ENCODE assay signal across 8 mouse cellular contexts in the genomic region with DNA sequence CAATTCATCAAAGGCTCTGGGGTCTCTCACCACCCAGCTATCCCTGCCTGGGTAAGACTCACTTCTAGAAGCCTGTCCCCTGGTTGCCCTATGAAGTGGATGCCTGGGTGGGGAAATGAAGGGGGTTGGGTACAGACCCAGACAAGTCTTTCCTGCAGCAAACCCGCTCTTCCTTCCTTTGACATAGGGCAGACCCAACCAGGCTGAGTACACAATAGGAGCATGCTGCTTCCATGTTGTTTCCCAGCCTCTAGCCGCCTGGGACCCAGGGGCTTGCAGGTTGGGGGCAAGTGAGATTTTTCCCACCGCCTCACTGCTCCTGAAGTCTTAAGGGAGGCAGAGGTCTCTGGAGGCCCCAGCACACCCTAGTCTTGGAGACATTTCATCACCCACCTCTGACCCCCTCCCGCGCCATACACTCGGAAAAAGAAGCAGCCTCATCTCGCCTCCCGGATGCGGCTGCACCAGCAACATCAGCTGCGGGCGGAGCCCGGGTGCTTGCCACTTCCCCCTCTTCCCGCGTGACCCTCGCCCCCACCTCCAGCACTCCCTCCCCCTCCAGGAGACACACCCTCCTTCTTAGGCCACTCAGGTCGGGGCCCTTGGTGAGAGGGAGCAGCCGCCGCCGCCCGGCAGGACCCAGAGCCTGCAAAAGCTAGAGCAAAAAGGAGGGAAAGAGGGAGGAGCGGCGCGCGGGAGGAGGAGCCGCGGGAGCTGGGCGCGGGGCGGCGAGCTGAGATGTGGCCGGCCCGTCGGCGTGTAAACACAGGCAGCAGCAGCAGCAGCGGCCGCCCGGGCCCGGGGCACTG. TPM values are rescaled to one million over a fixed set of nuclear protein-coding genes. Genes with fewer than 3 reads are reported as not detected.
DNase-seq lines count a peak whose midpoint lies in the region; ATAC-seq and TF ChIP-seq lines count a peak whose summit lies in the region.

A gene (plus strand): TSS at position 746 of the 809 bp plus-strand sequence.

- no peak for TF ChIP-seq CTCF in CH12.LX (conservative IDR thresholded peaks at IDR 0.05 in 1 of 2, IDR thresholded peaks at IDR 0.05 in 1 of 2; ENCODE audit: low read depth in 2 of 2, low read length in 2 of 2)

- TF ChIP-seq RAD21 in CH12.LX (IDR thresholded peaks at IDR 0.05; ENCODE audit: low read depth, low read length): no peak

- peak; percentile 74 for DNase-seq in CH12.LX (ENCODE audit: extremely low read depth)
- peak; percentile 24 to 61 for DNase-seq in kidney, postnatal 25 days
- DNase-seq in neural tube, embryonic 11.5 days (ENCODE audit: low spot score): peak; percentile 73

- peak within 1 kb of the TSS; percentile 80 for H3K9ac ChIP-seq in CH12.LX (ENCODE audit: insufficient read depth, low read depth)
- H3K9ac ChIP-seq in forebrain, embryonic 12.5 days: peak within 1 kb of the TSS; percentile 65
- peak within 1 kb of the TSS; percentile 74 for H3K9ac ChIP-seq in heart, embryonic 16.5 days (ENCODE audit: low read length)
- peak within 1 kb of the TSS; percentile 33; the same call in 1 of the 2 replicates for H3K9ac ChIP-seq in liver, embryonic 16.5 days (ENCODE audit: low read depth, low read length)
- H3K9ac ChIP-seq in neural tube, embryonic 11.5 days (ENCODE audit: low read length): peak within 1 kb of the TSS; percentile 67
- H3K9ac ChIP-seq in stomach, embryonic 16.5 days (ENCODE audit: low read length): peak within 1 kb of the TSS; percentile 77

- H3K4me2 ChIP-seq in CH12.LX (ENCODE audit: insufficient read depth, low read depth, poor library complexity, severe bottlenecking): peak within 1 kb of the TSS; percentile 37
- peak within 1 kb of the TSS; percentile 53 for H3K4me2 ChIP-seq in forebrain, embryonic 12.5 days
- peak within 1 kb of the TSS; percentile 79 for H3K4me2 ChIP-seq in heart, embryonic 16.5 days (ENCODE audit: low read depth, low read length)
- peak within 1 kb of the TSS; percentile 18 for H3K4me2 ChIP-seq in liver, embryonic 16.5 days (ENCODE audit: low read depth, low read length)
- H3K4me2 ChIP-seq in neural tube, embryonic 11.5 days (ENCODE audit: low read depth): peak within 1 kb of the TSS; percentile 46
- H3K4me2 ChIP-seq in stomach, embryonic 16.5 days (ENCODE audit: low read depth, low read length): peak within 1 kb of the TSS; percentile 60

- peak; percentile 91 for ATAC-seq in forebrain, embryonic 12.5 days (ENCODE audit: low FRiP score)
- peak; percentile 78 for ATAC-seq in heart, embryonic 16.5 days (replicated peaks; ENCODE audit: extremely low read depth, insufficient read depth, low FRiP score)
- ATAC-seq in liver, embryonic 16.5 days (ENCODE audit: low read depth): peak; percentile 60
- peak; percentile 84 for ATAC-seq in neural tube, embryonic 11.5 days (ENCODE audit: insufficient read depth, low FRiP score, low TSS enrichment)
- ATAC-seq in stomach, embryonic 16.5 days (ENCODE audit: insufficient read depth, low FRiP score): peak; percentile 87

- no peaks in the 10 kb centered on the region for H3K9me3 ChIP-seq in CH12.LX (replicated peaks; ENCODE audit: low read length)
- no peaks in the 10 kb centered on the region for H3K9me3 ChIP-seq in forebrain, embryonic 12.5 days
- H3K9me3 ChIP-seq in heart, embryonic 16.5 days (replicated peaks; ENCODE audit: control insufficient read depth, low read length): no peaks in the 10 kb centered on the region
- H3K9me3 ChIP-seq in liver, embryonic 16.5 days (replicated peaks; ENCODE audit: control insufficient read depth, low read length): no peaks in the 10 kb centered on the region
- H3K9me3 ChIP-seq in neural tube, embryonic 11.5 days (ENCODE audit: control insufficient read depth, low read length): no peaks in the 10 kb centered on the region
- H3K9me3 ChIP-seq in stomach, embryonic 16.5 days (replicated peaks; ENCODE audit: control insufficient read depth, low read length): no peaks in the 10 kb centered on the region

- no peak for TF ChIP-seq EP300 in CH12.LX (IDR thresholded peaks at IDR 0.05; ENCODE audit: low read length)

- H3K4me1 ChIP-seq in CH12.LX (ENCODE audit: control insufficient read depth in 1 of 2, insufficient read depth in 2 of 2): peaks cover 0 to 8% of the 10 kb centered on the region in 2 experiments; a peak in 2 of 4 replicates
- H3K4me1 ChIP-seq in brown adipose tissue, adult 24 weeks (ENCODE audit: control insufficient read depth, insufficient read depth, insufficient read length, low read length): no peaks in the 10 kb centered on the region
- 0 out of 2 replicates have a peak, but pooled peaks cover 3% of the 10 kb centered on the region for H3K4me1 ChIP-seq in forebrain, embryonic 12.5 days
- no peaks in the 10 kb centered on the region for H3K4me1 ChIP-seq in heart, embryonic 16.5 days (ENCODE audit: control insufficient read depth, insufficient read depth, low read length)
- H3K4me1 ChIP-seq in liver, embryonic 16.5 days (ENCODE audit: control insufficient read depth, low read depth, low read length): no peaks in the 10 kb centered on the region
- no peaks in the 10 kb centered on the region for H3K4me1 ChIP-seq in neural tube, embryonic 11.5 days (ENCODE audit: control insufficient read depth, insufficient read depth, low read length)
- no peaks in the 10 kb centered on the region for H3K4me1 ChIP-seq in stomach, embryonic 16.5 days (ENCODE audit: control insufficient read depth, insufficient read depth, low read length)

- peak; percentile 52 for TF ChIP-seq POLR2A in CH12.LX (IDR thresholded peaks at IDR 0.05; ENCODE audit: low read depth, low read length)

- peaks cover 19% of the 10 kb centered on the region for H3K79me2 ChIP-seq in CH12.LX (replicated peaks; ENCODE audit: control insufficient read depth, extremely low read depth, insufficient read depth, poor library complexity, severe bottlenecking)

- 31% methylated on average over 14 of the region's 38 CpGs for WGBS in forebrain, embryonic 12.5 days
- 8% methylated on average over 37 of the region's 38 CpGs for WGBS in heart, embryonic 16.5 days
- 18% methylated on average over 34 of the region's 38 CpGs for WGBS in liver, embryonic 16.5 days (ENCODE audit: insufficient replicate concordance)
- WGBS in neural tube, embryonic 11.5 days: 20% methylated on average over 35 of the region's 38 CpGs
- WGBS in stomach, embryonic 16.5 days: 21% methylated on average over 37 of the region's 38 CpGs

- in situ Hi-C loops in CH12.LX (cut with MboI; ENCODE audit: low pct_ligation_motif_present, low pct_unique_long_range_greater_than_20kb, low sequenced_read_pairs): loop anchor here (10.0 kb wide), 1 partner anchor 107 kb away; no protein-coding TSS in a partner anchor

- dilution Hi-C loops in CH12.LX (cut with MboI; ENCODE audit: extremely low pct_ligation_motif_present, extremely low pct_unique_long_range_greater_than_20kb, low sequenced_read_pairs): no loop called here

- H3K27ac ChIP-seq in CH12.LX (ENCODE audit: insufficient read depth, low read depth): peak within 1 kb of the TSS; percentile 28; the same call in 1 of the 2 replicates
- H3K27ac ChIP-seq in brown adipose tissue, adult 24 weeks (replicated peaks; ENCODE audit: low read depth, low read length): peak within 1 kb of the TSS; percentile 11
- H3K27ac ChIP-seq in forebrain, embryonic 12.5 days: peak within 1 kb of the TSS; percentile 88
- peak within 1 kb of the TSS; percentile 53 for H3K27ac ChIP-seq in heart, embryonic 16.5 days (ENCODE audit: low read length)
- no peak within 1 kb of the TSS for H3K27ac ChIP-seq in liver, embryonic 16.5 days (ENCODE audit: low read length)
- peak within 1 kb of the TSS; percentile 76 for H3K27ac ChIP-seq in neural tube, embryonic 11.5 days (ENCODE audit: low read depth, low read length)
- peak within 1 kb of the TSS; percentile 75 for H3K27ac ChIP-seq in stomach, embryonic 16.5 days (ENCODE audit: low read length)

- H3K36me3 ChIP-seq in CH12.LX (replicated peaks in 1 of 2; ENCODE audit: control insufficient read depth in 1 of 2, insufficient read depth in 1 of 2, low read length in 1 of 2): no peaks in the 10 kb centered on the region
- H3K36me3 ChIP-seq in forebrain, embryonic 12.5 days (replicated peaks): no peaks in the 10 kb centered on the region
- no peaks in the 10 kb centered on the region for H3K36me3 ChIP-seq in heart, embryonic 16.5 days (ENCODE audit: control insufficient read depth, insufficient read depth)
- no peaks in the 10 kb centered on the region for H3K36me3 ChIP-seq in liver, embryonic 16.5 days (ENCODE audit: control insufficient read depth, insufficient read depth)
- H3K36me3 ChIP-seq in neural tube, embryonic 11.5 days (ENCODE audit: control insufficient read depth, insufficient read depth, low read length): no peaks in the 10 kb centered on the region
- no peaks in the 10 kb centered on the region for H3K36me3 ChIP-seq in stomach, embryonic 16.5 days (ENCODE audit: control insufficient read depth, insufficient read depth, low read length)

- no peaks in the 10 kb centered on the region for H3K27me3 ChIP-seq in CH12.LX (replicated peaks)
- no peaks in the 10 kb centered on the region for H3K27me3 ChIP-seq in forebrain, embryonic 12.5 days
- no peaks in the 10 kb centered on the region for H3K27me3 ChIP-seq in heart, embryonic 16.5 days (ENCODE audit: control insufficient read depth, insufficient read depth, low read length)
- H3K27me3 ChIP-seq in liver, embryonic 16.5 days (ENCODE audit: control insufficient read depth, insufficient read depth, low read depth, low read length): peaks cover 12% of the 10 kb centered on the region
- H3K27me3 ChIP-seq in neural tube, embryonic 11.5 days (ENCODE audit: control insufficient read depth, insufficient read depth, low read length): no peaks in the 10 kb centered on the region
- H3K27me3 ChIP-seq in stomach, embryonic 16.5 days (ENCODE audit: control insufficient read depth, insufficient read depth, low read length): no peaks in the 10 kb centered on the region

- peak within 1 kb of the TSS; percentile 61 to 85 (median 70) for H3K4me3 ChIP-seq in CH12.LX (replicated peaks in 1 of 3; ENCODE audit: low read depth in 2 of 3, low read length in 2 of 3, poor library complexity in 1 of 3)
- H3K4me3 ChIP-seq in brown adipose tissue, adult 24 weeks (ENCODE audit: insufficient read depth, low read depth, low read length): peak within 1 kb of the TSS; percentile 65
- peak within 1 kb of the TSS; percentile 58 for H3K4me3 ChIP-seq in forebrain, embryonic 12.5 days (replicated peaks)
- H3K4me3 ChIP-seq in heart, embryonic 16.5 days (ENCODE audit: low read length): peak within 1 kb of the TSS; percentile 69
- peak within 1 kb of the TSS; percentile 55 for H3K4me3 ChIP-seq in liver, embryonic 16.5 days (ENCODE audit: low read depth, low read length)
- peak within 1 kb of the TSS; percentile 51 for H3K4me3 ChIP-seq in neural tube, embryonic 11.5 days (ENCODE audit: low read depth, low read length)
- H3K4me3 ChIP-seq in stomach, embryonic 16.5 days (replicated peaks; ENCODE audit: low read length): peak within 1 kb of the TSS; percentile 66

RNA-seq across cellular contexts. Expression of the gene that starts here (rescaled TPM):
- 25.1 and 25.4 TPM in 2 replicates for total RNA-seq in CH12.LX (2012; rRNA removed)
- total RNA-seq in CH12.LX (2014; rRNA removed): 47.6 and 61.0 TPM in 2 replicates
- polyA plus RNA-seq in CH12.LX (2012; ENCODE audit: insufficient read length, low read depth): 30.4 and 31.8 TPM in 2 replicates
- 2.6 and 3.9 TPM in 2 replicates for polyA plus RNA-seq in brown adipose tissue, adult 24 weeks (2012; ENCODE audit: insufficient read depth, insufficient read length, missing spikeins)
- 28.6 and 29.1 TPM in 2 replicates for polyA plus RNA-seq in forebrain, embryonic 12.5 days (2016; fragmentation: Nextera tagmentation; extraction: Ambion mirVana)
- 6.0 and 6.6 TPM in 2 replicates for polyA plus RNA-seq in heart, embryonic 16.5 days (2015; fragmentation: Nextera tagmentation; extraction: Ambion mirVana)
- 2.4 and 2.6 TPM in 2 replicates for polyA plus RNA-seq in liver, embryonic 16.5 days (2015; fragmentation: Nextera tagmentation; extraction: Ambion mirVana)
- polyA plus RNA-seq in neural tube, embryonic 11.5 days (2014; fragmentation: Nextera tagmentation; extraction: Ambion mirVana): 31.4 and 32.0 TPM in 2 replicates
- 20.2 and 20.7 TPM in 2 replicates for polyA plus RNA-seq in stomach, embryonic 16.5 days (2015; fragmentation: Nextera tagmentation; extraction: Ambion mirVana)

Comparison
In these comparisons a context has a peak if more than half of its experiments do, and no peak if none do; other contexts are left out.
1. H3K4me2 ChIP-seq: peak in every context shown above with its lines; median percentile 79 in heart, embryonic 16.5 days; 60 in stomach, embryonic 16.5 days; 53 in forebrain, embryonic 12.5 days; 46 in neural tube, embryonic 11.5 days; 37 in CH12.LX; 18 in liver, embryonic 16.5 days.